Mouse (Mus musculus) megakaryocyte, embryonic 14.5 days (primary cell): ENCODE measurements around the gene Nkx2-5. TPM values are rescaled to one million over a fixed set of nuclear protein-coding genes. Genes with fewer than 3 reads are reported as not detected.

Source experiments
- H3K27me3 ChIP-seq: replicated peaks from 2 replicates; pipeline ENCODE3; 2012; ENCODE audit warnings: inconsistent platforms
- H3K36me3 ChIP-seq: replicated peaks from 2 replicates; pipeline ENCODE3; 2012; ENCODE audit warnings: low read length, inconsistent platforms, mixed read lengths
- H3K4me1 ChIP-seq: 2 replicates; pipeline ENCODE4 v1.6.1; 2012; ENCODE audit warnings: inconsistent platforms
- H3K4me3 ChIP-seq: replicated peaks from 2 replicates; pipeline ENCODE3; 2012; ENCODE audit warnings: moderate library complexity, mild to moderate bottlenecking, inconsistent platforms
- H3K9me3 ChIP-seq: 2 replicates; pipeline ENCODE4 v1.6.1; 2012; ENCODE audit warnings: inconsistent platforms
- FLI1 ChIP-seq: IDR thresholded peaks from 2 replicates; pipeline ENCODE4 v1.6.1; 2012; ENCODE audit warnings: low read length, inconsistent platforms, mixed read lengths
- GATA1 ChIP-seq: IDR thresholded peaks from 3 replicates; pipeline ENCODE4 v1.6.1; 2012; ENCODE audit warnings: mixed read lengths, low read length, inconsistent platforms, borderline replicate concordance
- polyA plus RNA-seq: library from polyadenylated mRNA; stranded (reverse); fragments of >175 nt; gene quantifications from 2 replicates; pipeline ENCODE4 v1.2.3, GENCODE M21; 2012; ENCODE audit warnings: low replicate concordance; ENCODE audit not compliant: insufficient read depth

The Nkx2-5 gene
- polyA plus RNA-seq, 1 experiment, result not detected

- Histone ChIP-seq H3K27me3 (peaks cover 99% of the 10 kb centered on the region), H3K36me3 (no peaks in the 10 kb centered on the region), H3K9me3 (peaks cover 9% of the 10 kb centered on the region), H3K4me3 (no peak overlapping the region), H3K4me1 (peaks cover 37% of the 10 kb centered on the region)
- TF ChIP-seq FLI1 (no peak), GATA1 (no peak)
Observed at GRCm38 (mm10) chr17:26838191-26838910, 6.5 kb downstream of the Nkx2-5 start.

- H3K4me3 ChIP-seq, result no peak overlapping the region
- TF ChIP-seq FLI1 (no peak), GATA1 (no peak)
- H3K36me3 ChIP-seq, result no peaks in the 10 kb centered on the region
- H3K9me3 ChIP-seq, result peaks cover 12% of the 10 kb centered on the region
- H3K27me3 ChIP-seq, result peaks cover 98% of the 10 kb centered on the region
- H3K4me1 ChIP-seq, result peaks cover 37% of the 10 kb centered on the region
Observed at GRCm38 (mm10) chr17:26837546-26837985, 7.2 kb downstream of the Nkx2-5 start.

GRCm38 (mm10) chr17:26836786-26837545 lies 7.8 kb downstream of the Nkx2-5 start:
- Histone ChIP-seq H3K9me3 (peaks cover 12% of the 10 kb centered on the region), H3K4me1 (peaks cover 37% of the 10 kb centered on the region), H3K27me3 (peaks cover 98% of the 10 kb centered on the region), H3K36me3 (no peaks in the 10 kb centered on the region), H3K4me3 (peak overlapping the region; percentile 82)
- TF ChIP-seq FLI1, result no peak
- TF ChIP-seq GATA1, result no peak

GRCm38 (mm10) chr17:26836377-26836776 lies 8.4 kb downstream of the Nkx2-5 start:
- TF ChIP-seq GATA1 (no peak), FLI1 (no peak)
- Histone ChIP-seq H3K9me3 (peaks cover 12% of the 10 kb centered on the region), H3K27me3 (peaks cover 97% of the 10 kb centered on the region), H3K4me1 (peaks cover 37% of the 10 kb centered on the region), H3K36me3 (no peaks in the 10 kb centered on the region), H3K4me3 (no peak overlapping the region)

DNA sequence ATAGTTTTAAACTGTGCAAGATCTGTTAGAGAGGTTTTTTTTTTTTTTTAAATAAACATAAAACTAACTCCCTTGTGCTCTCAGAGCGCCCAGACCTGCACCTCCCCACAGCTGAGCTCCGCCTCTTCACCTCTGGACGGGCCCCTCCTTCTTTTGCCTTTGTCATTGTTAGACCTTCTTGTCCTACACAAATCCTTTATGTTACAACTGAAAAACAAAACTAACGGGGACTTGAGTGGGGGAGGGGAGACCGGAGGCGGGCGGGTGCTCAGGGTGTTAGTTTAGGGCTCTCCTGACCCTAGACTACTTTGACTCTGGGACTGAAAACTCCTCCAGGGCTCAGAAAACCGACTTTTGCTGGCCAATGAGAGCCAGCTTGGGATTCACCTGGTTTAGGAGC lies 8.9 kb downstream of the Nkx2-5 start:
- no peak for TF ChIP-seq GATA1
- TF ChIP-seq FLI1, result no peak
- Histone ChIP-seq H3K27me3 (peaks cover 95% of the 10 kb centered on the region), H3K36me3 (no peaks in the 10 kb centered on the region), H3K4me1 (peaks cover 33% of the 10 kb centered on the region), H3K9me3 (peaks cover 16% of the 10 kb centered on the region), H3K4me3 (no peak overlapping the region)

DNA sequence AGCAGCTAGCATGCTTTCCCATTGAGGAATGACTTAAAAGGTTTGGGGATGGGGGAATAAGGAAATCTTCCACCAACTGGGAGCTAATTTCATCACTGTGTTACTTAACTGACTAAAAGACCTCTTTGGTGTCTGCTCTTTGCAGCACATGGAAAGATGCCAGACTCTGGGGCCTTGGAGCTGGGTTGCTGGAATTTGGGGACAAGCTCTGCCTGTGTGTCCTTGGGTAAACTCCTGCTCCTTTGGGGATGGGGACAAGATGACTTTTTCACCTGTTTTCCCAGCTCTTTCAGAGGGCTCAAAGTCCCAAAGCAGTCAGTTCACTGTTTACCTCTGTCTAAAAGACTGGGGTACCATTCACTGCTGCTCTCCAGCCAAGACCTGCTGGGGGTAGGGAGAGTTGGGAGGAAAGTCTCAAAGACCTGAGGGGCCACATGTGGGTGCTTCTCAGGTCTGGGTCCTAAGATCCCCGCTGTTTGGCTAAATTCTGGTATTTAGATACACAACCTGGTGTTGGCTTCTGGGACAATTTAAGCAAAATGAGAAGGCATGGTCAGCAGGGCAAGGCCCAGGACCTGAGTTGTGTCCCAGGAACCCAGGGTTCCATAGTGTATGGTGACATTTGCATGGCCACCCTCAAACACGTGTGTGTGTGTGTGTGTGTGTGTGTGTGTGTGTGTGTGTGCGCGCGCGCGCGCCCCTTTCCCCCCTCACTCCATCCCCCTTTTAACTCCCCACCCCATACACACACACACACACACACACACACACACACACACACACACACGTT lies 9.6 kb downstream of the Nkx2-5 start:
- Histone ChIP-seq H3K36me3 (no peaks in the 10 kb centered on the region), H3K4me1 (peaks cover 33% of the 10 kb centered on the region), H3K4me3 (no peak overlapping the region), H3K9me3 (peaks cover 24% of the 10 kb centered on the region), H3K27me3 (peaks cover 95% of the 10 kb centered on the region)
- TF ChIP-seq GATA1 (no peak), FLI1 (no peak)

DNA sequence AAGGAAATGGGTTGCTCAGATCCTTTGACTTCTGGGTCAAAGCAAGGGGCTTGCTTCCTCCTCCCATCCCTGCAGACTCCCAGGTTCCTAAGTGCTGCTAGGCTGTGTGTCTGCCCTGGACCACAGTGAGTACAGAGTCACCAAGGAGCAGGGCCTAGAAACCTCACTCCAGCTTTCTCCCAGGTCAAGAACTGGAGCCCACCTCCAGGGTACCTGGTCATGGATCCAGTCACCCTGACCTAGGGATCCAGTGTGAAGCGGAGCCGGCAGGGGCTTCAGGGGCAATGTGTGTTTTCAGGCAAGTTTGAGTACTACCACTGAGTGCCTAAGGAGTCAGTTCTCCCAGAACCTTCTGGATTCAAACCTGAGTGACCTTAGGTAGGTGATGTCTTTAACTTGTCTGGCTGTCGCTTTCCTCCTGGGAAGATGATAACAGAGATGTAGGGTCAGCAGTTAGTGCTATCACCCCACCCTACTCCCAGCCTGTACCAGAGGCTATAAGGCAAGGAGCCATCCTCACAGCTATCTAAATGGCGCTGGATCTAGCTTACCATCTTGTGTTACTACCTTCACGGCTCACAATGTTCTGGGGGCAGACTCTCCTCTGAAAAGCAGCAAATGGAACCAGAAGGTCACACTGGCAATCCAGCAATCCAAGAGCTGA lies 10.4 kb downstream of the Nkx2-5 start:
- no peaks in the 10 kb centered on the region for H3K36me3 ChIP-seq
- H3K27me3 ChIP-seq, result peaks cover 95% of the 10 kb centered on the region

DNA sequence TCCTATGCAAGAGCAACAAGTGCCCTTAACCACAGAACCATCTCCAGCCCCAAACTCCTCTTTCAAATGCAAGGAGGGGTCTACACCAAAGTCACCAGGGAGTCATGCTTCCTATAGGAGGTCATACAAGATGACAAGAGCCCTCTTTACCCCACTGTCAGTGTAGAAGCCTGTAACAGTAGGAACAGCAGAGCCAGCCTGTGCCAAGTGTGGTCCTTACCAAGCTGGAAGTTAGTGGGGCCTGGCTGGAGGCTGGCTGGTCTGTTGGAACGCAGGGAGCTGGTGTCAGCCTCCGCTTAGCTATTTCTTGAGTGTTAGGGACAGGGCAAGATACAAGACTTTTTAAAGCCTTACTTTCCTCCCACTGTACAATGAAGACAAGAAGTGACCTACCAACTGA lies 11.0 kb downstream of the Nkx2-5 start:
- peaks cover 95% of the 10 kb centered on the region for H3K27me3 ChIP-seq
- peaks cover 24% of the 10 kb centered on the region for H3K4me1 ChIP-seq
- no peak overlapping the region for H3K4me3 ChIP-seq
- TF ChIP-seq GATA1 (no peak), FLI1 (no peak)
- no peaks in the 10 kb centered on the region for H3K36me3 ChIP-seq
- peaks cover 28% of the 10 kb centered on the region for H3K9me3 ChIP-seq

More for the DNA sequence above, 10.4 kb downstream of the Nkx2-5 start:
- Histone ChIP-seq H3K4me1 (peaks cover 31% of the 10 kb centered on the region), H3K4me3 (no peak overlapping the region), H3K9me3 (peaks cover 28% of the 10 kb centered on the region)
- TF ChIP-seq FLI1, result no peak
- no peak for TF ChIP-seq GATA1

DNA sequence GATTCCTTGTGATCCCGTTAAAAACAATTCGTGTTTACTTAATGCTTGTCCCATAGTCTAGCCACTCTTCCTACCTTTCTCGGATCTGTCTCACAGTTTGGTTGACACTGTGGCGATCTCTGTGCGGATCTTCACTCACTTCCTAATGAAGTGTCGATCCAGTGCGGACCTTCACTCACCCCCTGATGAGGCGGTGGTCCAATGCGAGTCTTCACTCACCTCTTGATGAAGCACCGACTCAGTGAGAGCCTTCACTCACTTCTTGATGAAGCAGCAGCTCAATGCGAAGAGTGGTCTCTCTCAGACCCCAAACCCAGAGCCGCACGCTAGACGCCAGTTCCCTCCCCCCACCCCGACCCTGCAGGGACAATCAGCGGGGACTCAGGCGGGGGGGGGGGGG lies 18.7 kb downstream of the Nkx2-5 start:
- H3K4me3 ChIP-seq, result no peak overlapping the region
- H3K4me1 ChIP-seq, result no peaks in the 10 kb centered on the region
- peaks cover 14% of the 10 kb centered on the region for H3K9me3 ChIP-seq
- H3K36me3 ChIP-seq, result no peaks in the 10 kb centered on the region
- TF ChIP-seq GATA1 (no peak), FLI1 (no peak)
- peaks cover 47% of the 10 kb centered on the region for H3K27me3 ChIP-seq

- no peak for TF ChIP-seq FLI1
- no peak for TF ChIP-seq GATA1
- Histone ChIP-seq H3K4me1 (no peaks in the 10 kb centered on the region; the same call in 1 of the 2 replicates), H3K9me3 (peaks cover 5% of the 10 kb centered on the region), H3K4me3 (no peak overlapping the region), H3K36me3 (no peaks in the 10 kb centered on the region), H3K27me3 (peaks cover 67% of the 10 kb centered on the region)
Observed at GRCm38 (mm10) chr17:26817776-26818175, 27.0 kb downstream of the Nkx2-5 start.
